Mouse (Mus musculus) G1E (cell line): ENCODE measurements around the gene Lman2.

Experiments
- CTCF ChIP-seq: IDR thresholded peaks from 2 replicates; pipeline ENCODE4 v1.5.1; 2012; ENCODE audit warnings: low read depth, low read length, inconsistent platforms, mixed read lengths
- GATA1 ChIP-seq: IDR thresholded peaks from 2 replicates; pipeline ENCODE4 v1.6.1; 2012; ENCODE audit warnings: borderline replicate concordance, low read length, inconsistent platforms, mixed read lengths
- POLR2AphosphoS5 ChIP-seq: IDR thresholded peaks from 2 replicates; pipeline ENCODE4 v1.6.1; 2012; ENCODE audit warnings: low read depth, low read length, inconsistent platforms; ENCODE audit not compliant: insufficient replicate concordance
- TAL1 ChIP-seq: conservative IDR thresholded peaks from 2 replicates; pipeline ENCODE4 v1.6.1; 2012; ENCODE audit warnings: low read depth, low read length, inconsistent platforms, mixed read lengths

- TF ChIP-seq POLR2AphosphoS5 (no peak), CTCF (no peak), GATA1 (no peak), TAL1 (no peak)
These were observed 5.8 kb upstream of the Lman2 start for GRCm38 (mm10) chr13:55368401-55368800.
